Mouse (Mus musculus) megakaryocyte, embryonic 14.5 days (primary cell): ENCODE results near the gene Nkx1-2.

Experiments
- FLI1 ChIP-seq: IDR thresholded peaks from 2 replicates; pipeline ENCODE4 v1.6.1; 2012; ENCODE audit warnings: low read length, inconsistent platforms, mixed read lengths
- GATA1 ChIP-seq: IDR thresholded peaks from 3 replicates; pipeline ENCODE4 v1.6.1; 2012; ENCODE audit warnings: mixed read lengths, low read length, inconsistent platforms, borderline replicate concordance

GRCm38 (mm10) chr7:132585695-132586491, 13.5 kb downstream of the Nkx1-2 start:
- no peak for TF ChIP-seq GATA1
- TF ChIP-seq FLI1, result no peak
